Mouse (Mus musculus) frontal cortex, adult (tissue): ENCODE data around the gene Olfr784.
"Not testable (repeated sequence)": the region's sequence is repeated elsewhere in the genome, so short reads cannot be mapped to it uniquely, and the experiment has no call there.

Experiments used
- ATAC-seq: cut with Nextera tagmentation; 2 replicates; pipeline ENCODE4 v1.9.2; 2017; ENCODE audit warnings: mild to moderate bottlenecking, moderate library complexity, mixed read lengths; ENCODE audit not compliant: low TSS enrichment

Gene Olfr784

DNA sequence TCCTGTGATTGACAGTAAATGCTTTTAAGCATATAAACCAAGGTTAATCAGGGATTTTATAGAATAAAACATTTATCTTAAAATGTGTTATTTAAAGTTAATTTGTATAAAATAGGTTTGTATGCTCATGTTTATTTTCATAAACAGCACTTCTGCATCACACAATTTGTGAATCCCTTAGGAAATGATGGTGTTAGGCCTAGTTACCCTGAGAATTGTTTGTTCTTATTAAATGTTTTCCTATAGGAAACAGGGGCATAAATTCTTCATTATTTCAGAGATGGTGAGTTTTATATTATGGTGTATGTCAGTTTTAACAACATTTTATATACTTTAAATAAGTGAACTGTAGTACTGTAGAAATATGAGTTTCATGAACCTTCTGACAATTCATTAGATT is at the start of gene Olfr784:
Gene Olfr784 (plus strand): TSS at position 301 of the 400 bp plus-strand sequence.
- ATAC-seq, result no peak

- ATAC-seq, result no peak
Observed at GRCm38 (mm10) chr10:129348550-129348949, 35.3 kb upstream of the Olfr784 start, which contains the start of gene Olfr782. TSS of gene Olfr782 (plus strand) at chr10:129348850.

GRCm38 (mm10) chr10:129352475-129352874 is 31.4 kb upstream of the Olfr784 start:
- not testable (repeated sequence) for ATAC-seq

- not testable (repeated sequence) for ATAC-seq
Observed at GRCm38 (mm10) chr10:129356496-129356895, 27.4 kb upstream of the Olfr784 start.

DNA sequence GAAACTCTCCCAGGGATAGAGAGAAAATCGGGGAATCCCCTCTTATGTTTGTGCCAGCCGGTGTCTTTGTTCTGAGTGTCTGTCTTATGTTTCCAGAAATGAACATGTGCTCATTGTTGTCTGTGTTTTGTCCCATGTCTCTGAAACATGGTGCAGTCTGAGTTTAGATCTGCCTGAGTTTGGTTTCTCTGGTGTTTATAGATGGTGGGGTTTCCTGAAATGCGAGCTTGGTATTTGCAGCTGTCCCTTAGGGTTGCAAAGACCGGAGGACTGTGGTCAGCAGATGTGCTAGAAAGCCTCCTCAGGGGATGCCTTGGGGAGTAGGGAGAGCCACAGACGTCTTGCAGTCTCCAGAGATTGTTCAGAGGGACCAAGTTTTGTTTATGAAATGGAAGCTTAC is 26.6 kb upstream of the Olfr784 start:
- no peak for ATAC-seq

GRCm38 (mm10) chr10:129374051-129374450 is 9.8 kb upstream of the Olfr784 start:
- ATAC-seq, result not testable (repeated sequence)

DNA sequence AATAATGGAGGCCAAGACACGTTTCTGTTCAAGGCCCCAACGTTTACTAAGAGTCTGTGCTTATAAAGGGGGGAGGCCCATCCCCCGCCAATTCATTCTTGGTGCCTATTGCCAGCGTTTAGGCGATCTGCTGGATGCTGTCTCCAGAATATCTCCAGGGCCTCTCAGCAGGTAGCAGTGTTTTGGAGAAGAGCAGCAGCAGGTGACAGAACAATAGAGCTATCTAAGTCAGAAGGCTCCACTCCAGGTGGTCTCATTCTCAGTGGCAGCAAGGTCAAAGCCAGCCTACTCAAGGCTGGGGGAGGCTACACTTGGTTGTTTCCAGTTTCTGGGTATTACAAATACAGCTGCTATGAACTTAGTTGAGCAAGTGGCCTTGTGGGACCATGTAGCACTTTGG is 17.0 kb downstream of the Olfr784 start:
- no peak for ATAC-seq

DNA sequence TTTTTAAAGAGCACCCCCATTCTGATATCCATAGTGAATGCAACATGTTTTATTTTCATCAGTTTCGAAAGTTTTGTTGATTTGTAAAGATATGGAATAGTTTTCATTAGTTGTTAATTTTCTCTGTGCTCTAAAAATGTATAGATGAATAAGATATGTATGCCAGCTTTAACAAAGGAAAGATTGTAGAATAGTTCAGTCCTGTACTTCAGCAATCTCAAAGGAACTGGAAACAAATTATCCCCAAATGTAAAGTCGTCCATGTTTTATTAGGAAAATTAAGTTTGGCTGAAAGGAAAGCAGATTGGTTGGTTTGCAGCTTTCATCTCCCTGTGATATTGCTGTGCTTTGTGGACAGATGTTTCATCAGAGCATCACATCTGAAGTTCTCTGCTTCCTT is 21.2 kb downstream of the Olfr784 start, which contains the start of gene Olfr785:
Gene Olfr785 (plus strand): TSS at position 301 of the 400 bp plus-strand sequence.
- ATAC-seq, result no peak

DNA sequence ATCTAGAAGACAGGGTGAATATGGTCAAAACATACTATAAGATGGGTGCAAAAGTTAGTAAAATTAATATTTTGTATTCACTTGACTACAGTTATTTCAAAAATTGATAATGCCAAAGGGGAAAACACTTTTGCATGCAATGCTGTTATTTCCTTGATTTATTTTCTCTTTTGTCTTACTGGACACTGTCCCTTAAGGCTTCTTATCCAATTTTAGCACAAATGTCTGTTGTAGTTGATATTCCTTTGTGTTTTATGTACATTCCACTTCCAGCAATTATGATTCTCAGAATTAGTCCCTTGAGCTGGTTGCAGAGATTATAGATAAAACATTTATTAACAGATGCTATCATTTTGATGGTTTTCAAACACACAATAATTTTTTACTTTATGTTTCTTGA is 43.1 kb downstream of the Olfr784 start, which contains the start of gene Olfr786:
Gene Olfr786 (plus strand): TSS at position 301 of the 400 bp plus-strand sequence.
- ATAC-seq, result no peak
